Mouse (Mus musculus) stomach, embryonic 15.5 days (tissue): ENCODE measurements around the gene Mtfr1l. TPM values are rescaled to one million over a fixed set of nuclear protein-coding genes. Genes with fewer than 3 reads are reported as not detected.

ENCODE experiments used
- ATAC-seq: fragments of 200-750 bp; cut with Nextera tagmentation; 2 replicates; pipeline ENCODE4 v1.8.0; 2017; ENCODE audit warnings: low read depth, moderate number of reproducible peaks, moderate TSS enrichment; ENCODE audit not compliant: insufficient read depth, low FRiP score
- H3K27ac ChIP-seq: fragments of 300-500 bp; sonication (generic); 2 replicates; pipeline ENCODE4 v1.5.1; 2015; ENCODE audit warnings: mild to moderate bottlenecking, inconsistent platforms
- H3K27me3 ChIP-seq: fragments of 300-500 bp; sonication (generic); replicated peaks from 2 replicates; pipeline ENCODE4 v1.6.1; 2015; ENCODE audit warnings: inconsistent platforms
- H3K36me3 ChIP-seq: fragments of 300-500 bp; sonication (generic); 2 replicates; pipeline ENCODE4 v1.6.1; 2015; ENCODE audit warnings: inconsistent platforms
- H3K4me1 ChIP-seq: fragments of 300-500 bp; sonication (generic); 2 replicates; pipeline ENCODE4 v1.6.1; 2015; ENCODE audit warnings: inconsistent platforms
- H3K4me2 ChIP-seq: fragments of 300-500 bp; sonication (generic); 2 replicates; pipeline ENCODE4 v1.6.1; 2015; ENCODE audit warnings: mild to moderate bottlenecking, inconsistent platforms
- H3K4me3 ChIP-seq: fragments of 300-500 bp; sonication (generic); replicated peaks from 2 replicates; pipeline ENCODE4 v1.5.1; 2015; ENCODE audit warnings: inconsistent platforms
- H3K9ac ChIP-seq: fragments of 300-500 bp; sonication (generic); 2 replicates; pipeline ENCODE4 v1.6.1; 2015; ENCODE audit warnings: inconsistent platforms
- H3K9me3 ChIP-seq: fragments of 300-500 bp; sonication (generic); 2 replicates; pipeline ENCODE4 v1.6.1; 2016; ENCODE audit warnings: inconsistent platforms
- WGBS: fragments of 180-500 bp; shearing (Covaris S2); methylation state at CpG from one replicate; pipeline ENCODE4 v1.1.7; 2015; 5-methylcytosine and 5-hydroxymethylcytosine counted together
- polyA plus RNA-seq: library from polyadenylated mRNA; unstranded; fragments of >200 nt; fragmentation: Nextera tagmentation; extraction: Ambion mirVana; gene quantifications from 2 replicates; pipeline ENCODE4 v1.2.1, GENCODE M21; 2015

The Mtfr1l gene
- 92.1 and 101 TPM in 2 replicates for polyA plus RNA-seq

GRCm38 (mm10) chr4:134534932-134535786, at the start of gene Mtfr1l:
Gene Mtfr1l, minus strand, starts transcription at chr4:134535387.
- H3K9me3 ChIP-seq = no peaks in the 10 kb centered on the region
- WGBS = under 1% methylated on average over 71 of the region's 71 CpGs
- H3K36me3 ChIP-seq = peaks cover 22% of the 10 kb centered on the region
- H3K9ac ChIP-seq = peak within 1 kb of the TSS; percentile 89
- ATAC-seq = peak; percentile 98
- H3K27ac ChIP-seq = peak within 1 kb of the TSS; percentile 82
- no peaks in the 10 kb centered on the region for H3K27me3 ChIP-seq
- peaks cover 17% of the 10 kb centered on the region for H3K4me1 ChIP-seq
- H3K4me2 ChIP-seq = peak within 1 kb of the TSS; percentile 92
- peak within 1 kb of the TSS; percentile 99 for H3K4me3 ChIP-seq

GRCm38 (mm10) chr4:134583513-134583912, 48.3 kb upstream of the Mtfr1l start:
- peaks cover 16% of the 10 kb centered on the region for H3K4me1 ChIP-seq
- no peak overlapping the region for H3K27ac ChIP-seq
- H3K4me3 ChIP-seq = no peak overlapping the region
- no peak for ATAC-seq
- 55% methylated on average over 3 of the region's 3 CpGs for WGBS
- H3K27me3 ChIP-seq = no peaks in the 10 kb centered on the region
- no peaks in the 10 kb centered on the region for H3K36me3 ChIP-seq
- no peak overlapping the region for H3K4me2 ChIP-seq
- no peak overlapping the region for H3K9ac ChIP-seq
- H3K9me3 ChIP-seq = no peaks in the 10 kb centered on the region

GRCm38 (mm10) chr4:134581365-134581764, 46.2 kb upstream of the Mtfr1l start:
- Histone ChIP-seq H3K4me1 (peaks cover 16% of the 10 kb centered on the region), H3K27me3 (no peaks in the 10 kb centered on the region), H3K9ac (no peak overlapping the region), H3K9me3 (no peaks in the 10 kb centered on the region), H3K4me3 (no peak overlapping the region), H3K36me3 (no peaks in the 10 kb centered on the region), H3K27ac (no peak overlapping the region), H3K4me2 (no peak overlapping the region)
- WGBS = 58% methylated on average over 8 of the region's 8 CpGs
- no peak for ATAC-seq

- Histone ChIP-seq H3K9ac (no peak overlapping the region), H3K27ac (no peak overlapping the region), H3K4me3 (no peak overlapping the region), H3K4me1 (peaks cover 16% of the 10 kb centered on the region), H3K36me3 (no peaks in the 10 kb centered on the region), H3K4me2 (no peak overlapping the region), H3K27me3 (no peaks in the 10 kb centered on the region), H3K9me3 (no peaks in the 10 kb centered on the region)
- ATAC-seq = no peak
- WGBS = 81% methylated on average over 15 of the region's 15 CpGs
Measured at GRCm38 (mm10) chr4:134580351-134581148, 45.4 kb upstream of the Mtfr1l start.

- Histone ChIP-seq H3K36me3 (no peaks in the 10 kb centered on the region), H3K9me3 (no peaks in the 10 kb centered on the region), H3K4me1 (peaks cover 16% of the 10 kb centered on the region), H3K9ac (no peak overlapping the region), H3K4me3 (no peak overlapping the region), H3K27ac (no peak overlapping the region), H3K4me2 (peak overlapping the region; percentile 34), H3K27me3 (no peaks in the 10 kb centered on the region)
- 36% methylated on average over 5 of the region's 5 CpGs for WGBS
- ATAC-seq = no peak
Measured at GRCm38 (mm10) chr4:134579620-134580019, 44.4 kb upstream of the Mtfr1l start.

GRCm38 (mm10) chr4:134579212-134579611, 44.0 kb upstream of the Mtfr1l start:
- no peaks in the 10 kb centered on the region for H3K9me3 ChIP-seq
- no peak overlapping the region for H3K27ac ChIP-seq
- WGBS = 10% methylated on average over 11 of the region's 11 CpGs
- H3K27me3 ChIP-seq = no peaks in the 10 kb centered on the region
- ATAC-seq = no peak; the same call in 1 of the 2 replicates
- H3K4me2 ChIP-seq = peak overlapping the region; percentile 34
- peaks cover 16% of the 10 kb centered on the region for H3K4me1 ChIP-seq
- no peak overlapping the region for H3K9ac ChIP-seq
- 0 out of 2 replicates have a peak overlapping the region, but pooled peaks have one; percentile 2 for H3K4me3 ChIP-seq
- no peaks in the 10 kb centered on the region for H3K36me3 ChIP-seq

- ATAC-seq = no peak; the same call in 1 of the 2 replicates
Measured at GRCm38 (mm10) chr4:134578407-134578806, 43.2 kb upstream of the Mtfr1l start.

GRCm38 (mm10) chr4:134577281-134577680, 42.1 kb upstream of the Mtfr1l start:
- H3K4me3 ChIP-seq = no peak overlapping the region
- no peaks in the 10 kb centered on the region for H3K9me3 ChIP-seq
- H3K4me1 ChIP-seq = peaks cover 16% of the 10 kb centered on the region
- no peaks in the 10 kb centered on the region for H3K36me3 ChIP-seq
- 68% methylated on average over 2 of the region's 2 CpGs for WGBS
- no peak overlapping the region for H3K9ac ChIP-seq
- ATAC-seq = no peak
- H3K27me3 ChIP-seq = no peaks in the 10 kb centered on the region
- H3K27ac ChIP-seq = no peak overlapping the region
- no peak overlapping the region for H3K4me2 ChIP-seq

More at GRCm38 (mm10) chr4:134578407-134578806, 43.2 kb upstream of the Mtfr1l start:
- Histone ChIP-seq H3K27me3 (no peaks in the 10 kb centered on the region), H3K4me3 (no peak overlapping the region), H3K4me2 (no peak overlapping the region), H3K9me3 (no peaks in the 10 kb centered on the region), H3K27ac (no peak overlapping the region), H3K36me3 (no peaks in the 10 kb centered on the region), H3K9ac (no peak overlapping the region), H3K4me1 (peaks cover 16% of the 10 kb centered on the region)
- WGBS = 66% methylated on average over 5 of the region's 5 CpGs

GRCm38 (mm10) chr4:134575486-134575885, 40.3 kb upstream of the Mtfr1l start:
- ATAC-seq = no peak
- H3K4me1 ChIP-seq = peaks cover 16% of the 10 kb centered on the region

GRCm38 (mm10) chr4:134572449-134573300, 37.5 kb upstream of the Mtfr1l start:
- Histone ChIP-seq H3K4me1 (no peaks in the 10 kb centered on the region), H3K4me2 (no peak overlapping the region), H3K36me3 (no peaks in the 10 kb centered on the region), H3K4me3 (no peak overlapping the region), H3K27ac (no peak overlapping the region), H3K9ac (no peak overlapping the region), H3K9me3 (no peaks in the 10 kb centered on the region), H3K27me3 (no peaks in the 10 kb centered on the region)
- no peak for ATAC-seq
- WGBS = 80% methylated on average over 24 of the region's 24 CpGs

More at GRCm38 (mm10) chr4:134575486-134575885, 40.3 kb upstream of the Mtfr1l start:
- WGBS = 48% methylated on average over 11 of the region's 11 CpGs
- no peak overlapping the region for H3K4me2 ChIP-seq
- no peaks in the 10 kb centered on the region for H3K9me3 ChIP-seq
- H3K27ac ChIP-seq = no peak overlapping the region
- H3K36me3 ChIP-seq = no peaks in the 10 kb centered on the region
- H3K4me3 ChIP-seq = no peak overlapping the region
- no peaks in the 10 kb centered on the region for H3K27me3 ChIP-seq
- H3K9ac ChIP-seq = no peak overlapping the region

GRCm38 (mm10) chr4:134570704-134571451, 35.7 kb upstream of the Mtfr1l start:
- no peak for ATAC-seq
- Histone ChIP-seq H3K4me1 (no peaks in the 10 kb centered on the region), H3K36me3 (no peaks in the 10 kb centered on the region), H3K4me3 (no peak overlapping the region), H3K4me2 (no peak overlapping the region), H3K27ac (no peak overlapping the region), H3K9me3 (no peaks in the 10 kb centered on the region), H3K9ac (no peak overlapping the region), H3K27me3 (no peaks in the 10 kb centered on the region)
- WGBS = 80% methylated on average over 14 of the region's 14 CpGs
